ENCODE assay signal across 23 mouse cellular contexts in the genomic region with DNA sequence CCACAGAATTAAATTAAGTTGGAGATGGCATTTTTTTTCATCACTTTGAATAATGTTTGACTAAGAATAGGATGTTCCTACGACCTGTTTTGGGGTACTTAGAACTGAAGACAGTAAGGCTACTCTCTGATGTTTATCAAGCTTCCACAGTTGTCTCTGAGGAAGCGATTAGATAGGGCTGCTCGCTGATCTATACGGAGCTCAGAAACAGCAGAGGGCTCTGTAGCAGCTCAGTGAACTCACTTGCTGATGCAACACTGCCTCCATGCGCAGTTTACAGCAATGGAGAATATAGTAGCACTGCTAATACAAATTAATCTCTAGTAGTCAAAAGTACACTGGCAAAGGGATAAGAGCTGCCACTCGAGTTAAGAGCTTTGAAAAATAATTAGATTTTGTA.
DNase-seq lines count a peak whose midpoint lies in the region; ATAC-seq and TF ChIP-seq lines count a peak whose summit lies in the region.
"Had no signal": no experiment of that assay in that cellular context is flagged by ENCODE, and none has a peak within 500 bp of the region (broad histone marks: within the 10 kb centered on the region; RNA-seq: fewer than 3 reads in every experiment).

No protein-coding gene starts in this region.

- H3K27ac ChIP-seq in hindbrain, postnatal 0 days = no peak overlapping the region
- H3K27ac ChIP-seq in hindbrain, embryonic 14.5 days = no peak overlapping the region
- H3K27ac ChIP-seq in ES-Bruce4 (ENCODE audit: insufficient read depth, low read length) = no peak overlapping the region
- H3K27ac ChIP-seq: embryonic facial prominence, embryonic 15.5 days; forebrain, embryonic 10.5 days; heart, embryonic 15.5 days; hindbrain, embryonic 10.5 days; hindbrain, embryonic 15.5 days had no signal

- no peak overlapping the region for H3K4me3 ChIP-seq in hindbrain, postnatal 0 days (ENCODE audit: low read length)
- no peak overlapping the region for H3K4me3 ChIP-seq in hindbrain, embryonic 14.5 days (replicated peaks; ENCODE audit: low read length)
- no peak overlapping the region for H3K4me3 ChIP-seq in ES-Bruce4 (ENCODE audit: low read depth, low read length)
- H3K4me3 ChIP-seq: embryonic facial prominence, embryonic 15.5 days; erythroblast, embryonic 14.5 days; forebrain, embryonic 10.5 days; heart, embryonic 15.5 days; hindbrain, embryonic 10.5 days; hindbrain, embryonic 15.5 days had no signal

- H3K36me3 ChIP-seq in hindbrain, postnatal 0 days (ENCODE audit: insufficient read depth, low read length) = peaks cover 6% of the 10 kb centered on the region; the same call in 1 of the 2 replicates
- H3K36me3 ChIP-seq in hindbrain, embryonic 14.5 days (replicated peaks; ENCODE audit: control insufficient read depth, insufficient read depth) = peaks cover 21% of the 10 kb centered on the region
- H3K36me3 ChIP-seq in ES-Bruce4 (ENCODE audit: control insufficient read depth, insufficient read depth, low read length, poor library complexity, severe bottlenecking) = no peaks in the 10 kb centered on the region
- H3K36me3 ChIP-seq: heart, embryonic 15.5 days had no signal

- TF ChIP-seq EP300 in ES-Bruce4 (IDR thresholded peaks at IDR 0.05; ENCODE audit: insufficient read depth, low read depth, low read length) = no peak

- peak; percentile 14 for DNase-seq in hindbrain, postnatal 0 days (ENCODE audit: low spot score)
- DNase-seq in hindbrain, embryonic 14.5 days (ENCODE audit: low spot score) = no peak
- DNase-seq in 416B (ENCODE audit: low read depth) = peak; percentile 20
- DNase-seq in brain, adult 2 months (ENCODE audit: low read depth, low spot score) = peak; percentile 67
- no peak for DNase-seq in layer of hippocampus, adult 9-10 months (ENCODE audit: low spot score)
- DNase-seq in T-cell, adult 2 months (ENCODE audit: low spot score) = no peak
- DNase-seq: adrenal gland, postnatal 10 days; cerebellum, adult 18-20 months; cerebellum, postnatal 10 days; gastrocnemius, postnatal 36 days; heart, adult 18-20 months; heart, postnatal 14 days; kidney, adult 11 months; kidney, adult 9 months had no signal

- no peaks in the 10 kb centered on the region for H3K4me1 ChIP-seq in hindbrain, postnatal 0 days (ENCODE audit: insufficient read depth, low read length)
- no peaks in the 10 kb centered on the region for H3K4me1 ChIP-seq in hindbrain, embryonic 14.5 days (replicated peaks; ENCODE audit: control insufficient read depth, insufficient read depth, low read length)
- peaks cover 2% of the 10 kb centered on the region for H3K4me1 ChIP-seq in ES-Bruce4 (ENCODE audit: control insufficient read depth, insufficient read depth, low read length)
- H3K4me1 ChIP-seq: embryonic facial prominence, embryonic 15.5 days; forebrain, embryonic 10.5 days; heart, embryonic 15.5 days; hindbrain, embryonic 10.5 days; hindbrain, embryonic 15.5 days had no signal

- TF ChIP-seq POLR2A in ES-Bruce4 (IDR thresholded peaks at IDR 0.05; ENCODE audit: insufficient read depth, low read length) = no peak

- no peak overlapping the region for H3K4me2 ChIP-seq in hindbrain, postnatal 0 days (ENCODE audit: low read depth, low read length)
- H3K4me2 ChIP-seq in hindbrain, embryonic 14.5 days (replicated peaks) = no peak overlapping the region
- H3K4me2 ChIP-seq: embryonic facial prominence, embryonic 15.5 days; heart, embryonic 11.5 days; heart, embryonic 15.5 days; hindbrain, embryonic 15.5 days had no signal

- no peak overlapping the region for H3K9ac ChIP-seq in hindbrain, postnatal 0 days (replicated peaks; ENCODE audit: low read length)
- H3K9ac ChIP-seq in hindbrain, embryonic 14.5 days = no peak overlapping the region
- no peak overlapping the region for H3K9ac ChIP-seq in ES-Bruce4 (ENCODE audit: low read depth, poor library complexity, severe bottlenecking)
- H3K9ac ChIP-seq: embryonic facial prominence, embryonic 15.5 days; heart, embryonic 15.5 days; hindbrain, embryonic 15.5 days had no signal

- 0 out of 2 replicates have a peak, but pooled peaks have one; percentile 47 for ATAC-seq in hindbrain, postnatal 0 days
- no peak for ATAC-seq in hindbrain, embryonic 14.5 days (ENCODE audit: low FRiP score)
- ATAC-seq in frontal cortex, adult (ENCODE audit: low TSS enrichment) = no peak

- H3K9me3 ChIP-seq in hindbrain, postnatal 0 days (ENCODE audit: low read length) = no peaks in the 10 kb centered on the region
- H3K9me3 ChIP-seq in hindbrain, embryonic 14.5 days (ENCODE audit: control insufficient read depth, low read length) = no peaks in the 10 kb centered on the region
- no peaks in the 10 kb centered on the region for H3K9me3 ChIP-seq in ES-Bruce4 (replicated peaks; ENCODE audit: control insufficient read depth, insufficient read depth, low read length, poor library complexity, severe bottlenecking)
- H3K9me3 ChIP-seq: embryonic facial prominence, embryonic 15.5 days; forebrain, embryonic 10.5 days; heart, embryonic 15.5 days; hindbrain, embryonic 10.5 days; hindbrain, embryonic 15.5 days had no signal

- H3K27me3 ChIP-seq in hindbrain, postnatal 0 days (ENCODE audit: insufficient read depth, low read length) = no peaks in the 10 kb centered on the region
- no peaks in the 10 kb centered on the region for H3K27me3 ChIP-seq in hindbrain, embryonic 14.5 days (ENCODE audit: control insufficient read depth, insufficient read depth, low read length)
- H3K27me3 ChIP-seq in ES-Bruce4 (ENCODE audit: control insufficient read depth, insufficient read depth, low read length, poor library complexity, severe bottlenecking) = no peaks in the 10 kb centered on the region
- H3K27me3 ChIP-seq: embryonic facial prominence, embryonic 15.5 days; heart, embryonic 15.5 days; hindbrain, embryonic 15.5 days had no signal

- WGBS in hindbrain, postnatal 0 days = 61% methylated on average over 6 of the region's 6 CpGs
- 67% methylated on average over 6 of the region's 6 CpGs for WGBS in hindbrain, embryonic 14.5 days

- TF ChIP-seq CTCF in hindbrain, postnatal 0 days (IDR thresholded peaks at IDR 0.05; ENCODE audit: low read depth) = no peak; the same call in 1 of the 2 replicates
- TF ChIP-seq CTCF in ES-Bruce4 (IDR thresholded peaks at IDR 0.05; ENCODE audit: low read depth, low read length) = peak; percentile 18

Comparison
In these comparisons a context has a peak if more than half of its experiments do, and no peak if none do; other contexts are left out.
1. DNase-seq: peak in hindbrain, postnatal 0 days (single experiment), 416B (single experiment) and brain, adult 2 months (single experiment); none in hindbrain, embryonic 14.5 days (single experiment), layer of hippocampus, adult 9-10 months (single experiment) and T-cell, adult 2 months (single experiment).